ENCODE assay signal across 9 mouse cellular contexts in genomic region chr19:40377632-40378031, GRCm38 (mm10).
DNase-seq lines count a peak whose midpoint lies in the region.
"Had no signal": no experiment of that assay in that cellular context is flagged by ENCODE, and none has a peak within 500 bp of the region (broad histone marks: within the 10 kb centered on the region; RNA-seq: fewer than 3 reads in every experiment).

No protein-coding gene starts in this region.

- DNase-seq in gastrocnemius, adult 18-20 months (ENCODE audit: low spot score), result peak; percentile 86
- no peak for DNase-seq in gastrocnemius, postnatal 4 days (ENCODE audit: low spot score in 2 of 2)
- DNase-seq in gastrocnemius, adult 8-10 months (ENCODE audit: low spot score in 2 of 2), result peak; percentile 52 to 58
- peak; percentile 75 for DNase-seq in heart, adult 8-10 months (ENCODE audit: low spot score)
- DNase-seq in heart, postnatal 4 days, result peak; percentile 81
- DNase-seq in right cerebral cortex, postnatal 4 days, result no peak
- no peak for DNase-seq in urinary bladder, postnatal 36 days (ENCODE audit: low spot score in 2 of 2)
- DNase-seq: kidney, adult 18-20 months; layer of hippocampus, adult 9-11 months had no signal

Comparison
In these comparisons a context has a peak if more than half of its experiments do, and no peak if none do; other contexts are left out.
1. DNase-seq: peak in gastrocnemius, adult 18-20 months (single experiment), gastrocnemius, adult 8-10 months (2 of 2), heart, adult 8-10 months (single experiment) and heart, postnatal 4 days (single experiment); none in gastrocnemius, postnatal 4 days (0 of 2), right cerebral cortex, postnatal 4 days (single experiment) and urinary bladder, postnatal 36 days (0 of 2).